Mouse (Mus musculus) cerebellum, postnatal 25 days (tissue): Measurements from ENCODE around the gene Grb10.

ENCODE experiments used
- DNase-seq, 2 experiments: peaks; one replicate each; pipeline ENCODE4 v3.0.0; 2021; ENCODE audit warnings: mixed read lengths in 2 of 2

The Grb10 gene

DNA sequence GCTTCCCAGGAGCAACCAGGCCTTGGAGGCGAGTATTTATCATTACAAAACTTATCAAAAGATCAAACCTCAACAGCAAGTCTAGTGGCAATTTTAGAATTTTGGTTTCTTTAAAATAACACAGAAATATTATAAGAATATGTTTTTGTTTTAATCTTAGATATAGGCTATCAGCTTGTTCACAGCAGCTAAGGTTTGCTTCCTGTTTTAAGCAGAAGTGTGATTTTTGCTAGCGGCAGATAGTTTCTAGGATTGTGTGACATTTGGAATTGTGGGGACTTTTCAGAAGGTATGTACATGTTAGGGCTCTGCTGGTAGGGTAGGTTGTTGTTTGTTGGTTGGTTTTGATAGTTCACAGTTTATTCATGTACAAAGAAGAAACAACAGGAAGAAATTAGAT, 143.0 kb downstream of the Grb10 start:
- no peak for DNase-seq

DNA sequence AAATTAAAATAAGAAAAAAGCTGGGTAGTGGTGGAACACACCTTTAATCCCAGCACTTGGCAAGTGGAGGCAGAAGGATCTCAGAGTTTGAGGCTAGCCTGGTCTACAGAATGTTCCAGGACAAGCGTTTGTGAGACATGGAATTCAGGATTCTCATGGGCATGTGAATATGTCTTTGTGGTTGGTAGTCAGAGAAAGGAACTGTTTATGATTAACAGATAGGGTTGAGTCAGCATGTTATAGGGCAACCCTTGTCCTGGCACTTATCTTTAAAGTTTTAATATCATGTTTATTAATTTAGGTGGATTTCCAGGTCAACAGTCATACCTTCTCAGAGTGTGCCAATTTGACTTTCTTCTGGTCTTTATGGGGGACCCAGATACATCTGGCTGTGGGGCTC, 144.7 kb downstream of the Grb10 start:
- DNase-seq = no peak

DNA sequence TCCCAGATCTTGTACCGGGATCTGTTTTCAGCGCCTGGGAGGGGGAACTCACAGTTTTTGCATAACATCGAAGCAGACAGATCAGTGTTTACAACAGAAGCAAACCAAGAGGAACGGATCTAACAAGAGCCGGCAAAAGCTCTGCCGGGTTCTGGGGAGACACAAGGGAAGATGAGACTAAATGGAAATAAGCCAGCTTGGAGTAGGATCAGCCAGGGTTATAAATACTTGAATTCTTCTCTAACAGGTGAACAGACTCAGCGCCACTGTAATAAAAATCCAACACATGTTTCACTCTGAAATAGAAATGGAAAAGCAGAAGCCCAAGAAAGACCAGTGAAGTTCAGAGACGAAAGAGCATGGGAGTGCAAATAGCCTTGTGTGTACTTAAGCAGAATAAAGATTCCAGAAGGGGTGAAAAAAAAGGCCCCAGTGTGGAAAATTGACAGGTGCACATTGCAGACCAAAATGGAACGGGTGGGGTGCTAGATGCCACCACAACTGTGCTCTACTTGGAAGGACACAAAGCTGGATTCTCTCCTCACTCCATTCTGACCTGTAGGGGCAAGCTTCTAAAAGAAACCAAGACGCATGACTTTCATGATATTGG, 145.4 kb downstream of the Grb10 start:
- DNase-seq = no peak

- no peak for DNase-seq
Observed at GRCm38 (mm10) chr11:11891832-11892231, 146.7 kb downstream of the Grb10 start.

- no peak for DNase-seq
Observed at GRCm38 (mm10) chr11:11890139-11890741, 148.2 kb downstream of the Grb10 start.

- DNase-seq = no peak
Observed at GRCm38 (mm10) chr11:11888727-11889126, 149.8 kb downstream of the Grb10 start.

DNA sequence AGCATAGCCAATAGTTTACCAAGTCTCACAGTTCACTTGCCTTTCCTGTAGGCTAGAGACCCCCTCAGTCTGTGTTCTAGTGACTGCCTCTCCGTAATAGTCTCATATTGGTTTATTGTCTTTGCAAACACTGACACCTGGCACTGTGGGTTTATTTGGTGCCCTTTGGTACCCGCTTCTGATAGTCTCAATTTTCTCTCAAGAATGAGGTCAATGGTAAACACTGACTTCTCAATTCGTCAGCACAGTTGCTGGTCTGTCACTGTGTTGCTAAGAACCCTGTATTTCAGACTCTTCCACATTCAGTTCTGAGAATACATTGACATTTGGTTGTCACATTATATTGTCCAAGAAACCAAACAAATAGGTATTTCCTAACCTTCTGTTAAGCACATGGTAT, 150.4 kb downstream of the Grb10 start:
- DNase-seq = no peak

GRCm38 (mm10) chr11:11886403-11886998, 152.0 kb downstream of the Grb10 start:
- DNase-seq = no peak

DNA sequence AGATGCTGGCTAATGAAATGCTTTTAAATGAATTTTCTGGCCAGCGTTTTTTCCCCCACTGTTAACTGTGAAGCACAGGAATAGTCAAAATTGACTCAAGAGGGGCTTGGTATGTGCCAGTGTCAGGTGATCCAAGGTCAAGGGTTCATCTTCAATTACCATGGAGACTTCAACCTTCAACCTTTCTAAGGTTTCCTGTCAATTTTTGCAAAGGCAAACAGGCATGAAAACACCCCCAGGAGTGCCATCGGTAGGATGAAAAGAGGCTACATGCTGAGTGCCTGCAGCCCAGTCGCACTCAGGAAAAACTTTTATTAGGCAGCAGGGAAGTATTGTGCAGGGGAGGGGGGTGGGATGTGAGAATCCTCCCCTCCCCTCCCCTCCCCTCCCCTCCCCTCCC, 152.6 kb downstream of the Grb10 start:
- no peak for DNase-seq

DNA sequence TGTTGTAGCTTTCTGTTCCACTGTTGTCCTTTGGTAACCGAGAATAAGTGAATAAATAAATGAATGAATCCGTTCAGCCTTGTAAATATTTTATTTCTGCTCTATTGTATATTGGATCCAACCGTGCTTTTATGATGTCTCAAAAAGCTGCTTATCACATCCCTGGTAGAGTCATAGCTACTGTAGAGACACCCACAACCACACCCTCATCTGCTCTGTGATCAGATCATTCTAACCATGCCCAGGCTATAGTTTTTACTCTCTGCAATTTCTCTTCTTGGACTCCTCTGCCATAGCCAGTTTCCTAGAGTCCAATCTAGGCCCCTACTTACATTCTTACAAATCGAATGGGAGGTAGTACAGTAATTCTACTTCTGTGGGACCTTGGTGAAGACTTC, 153.2 kb downstream of the Grb10 start:
- DNase-seq = no peak

DNA sequence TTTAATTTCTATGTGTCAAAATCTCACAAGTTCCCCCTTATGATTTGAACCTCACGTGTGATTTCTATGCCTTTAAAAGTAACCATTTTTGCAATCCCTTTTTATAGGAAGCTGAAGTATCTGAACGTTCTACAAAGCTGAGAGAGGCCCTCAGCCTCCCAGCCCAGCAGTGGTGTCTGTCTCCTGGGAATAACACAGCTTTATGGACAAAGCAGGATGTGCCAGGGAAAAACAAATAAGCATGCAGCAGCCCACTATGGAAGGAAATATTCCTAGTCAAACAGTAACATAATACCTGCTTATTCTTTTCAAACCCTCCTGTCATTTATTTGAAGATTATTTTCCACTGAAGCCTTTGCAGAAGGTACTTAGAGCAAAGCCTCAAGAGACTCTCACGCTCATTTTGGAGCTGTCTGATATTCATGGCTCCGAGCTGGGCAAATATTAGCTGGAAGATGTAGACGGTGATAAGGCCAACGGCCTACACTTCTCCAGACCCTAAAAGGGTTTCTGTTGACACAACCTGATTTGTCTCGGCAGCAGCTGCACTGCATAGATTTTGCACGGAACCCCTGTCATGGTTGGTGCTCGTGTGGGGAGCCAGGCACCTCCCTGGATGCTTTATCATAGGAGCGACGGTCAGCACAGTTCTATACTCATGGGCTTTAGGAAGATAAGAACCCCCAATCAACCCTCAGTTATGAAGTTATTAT, 153.8 kb downstream of the Grb10 start:
- DNase-seq = no peak

GRCm38 (mm10) chr11:11881783-11882155, 156.7 kb downstream of the Grb10 start:
- no peak for DNase-seq

- DNase-seq = no peak
Observed at GRCm38 (mm10) chr11:11881026-11881782, 157.3 kb downstream of the Grb10 start.
